Mouse (Mus musculus) olfactory bulb, adult 2 months (tissue): ENCODE results near the gene Slc36a1. TPM values are rescaled to one million over a fixed set of nuclear protein-coding genes. Genes with fewer than 3 reads are reported as not detected.

ENCODE experiments used
- H3K27ac ChIP-seq: fragments of 200-500 bp; 2 replicates; pipeline ENCODE4 v1.5.1; 2012; ENCODE audit warnings: low read depth, low read length; ENCODE audit not compliant: insufficient read depth
- H3K4me1 ChIP-seq: fragments of 200-500 bp; 2 replicates; pipeline ENCODE4 v1.6.1; 2012; ENCODE audit warnings: low read length; ENCODE audit not compliant: control insufficient read depth, insufficient read depth
- H3K4me3 ChIP-seq: fragments of 200-500 bp; 2 replicates; pipeline ENCODE4 v1.5.1; 2012; ENCODE audit warnings: mild to moderate bottlenecking, low read depth, low read length, moderate library complexity; ENCODE audit not compliant: insufficient read depth
- CTCF ChIP-seq: fragments of 200-500 bp; IDR thresholded peaks from 2 replicates; pipeline ENCODE4 v1.5.1; 2012; ENCODE audit warnings: low read depth, mild to moderate bottlenecking, low read length, moderate library complexity; ENCODE audit not compliant: insufficient read depth
- POLR2A ChIP-seq: fragments of 200-500 bp; IDR thresholded peaks from 2 replicates; pipeline ENCODE4 v1.6.1; 2012; ENCODE audit warnings: mild to moderate bottlenecking, low read depth, low read length, moderate library complexity; ENCODE audit not compliant: insufficient read depth
- WGBS: fragments of 180-500 bp; shearing (Covaris S2); methylation state at CpG from one replicate; pipeline ENCODE4 v1.1.7; 2018; 5-methylcytosine and 5-hydroxymethylcytosine counted together
- polyA plus RNA-seq: library from polyadenylated mRNA; stranded (reverse); fragments of >200 nt; gene quantifications from 2 replicates; pipeline ENCODE4 v1.2.4, GENCODE M21; 2012; ENCODE audit warnings: low replicate concordance; ENCODE audit not compliant: missing spikeins, insufficient read depth, insufficient read length

The Slc36a1 gene
- polyA plus RNA-seq, 1 experiment: not detected

- no peak for TF ChIP-seq CTCF
- no peak for TF ChIP-seq POLR2A
- Histone ChIP-seq H3K4me1 (peaks cover 3% of the 10 kb centered on the region), H3K4me3 (no peak overlapping the region), H3K27ac (no peak overlapping the region)
- WGBS: 32% methylated on average over 4 of the region's 4 CpGs
These were observed 33.6 kb upstream of the Slc36a1 start for GRCm38 (mm10) chr11:55170501-55170900.

- no peak overlapping the region for H3K4me3 ChIP-seq
These were observed 25.3 kb upstream of the Slc36a1 start for GRCm38 (mm10) chr11:55178830-55179229.

GRCm38 (mm10) chr11:55179856-55180255 is 24.3 kb upstream of the Slc36a1 start:
- Histone ChIP-seq H3K4me1 (peaks cover 6% of the 10 kb centered on the region; the same call in 1 of the 2 replicates), H3K27ac (no peak overlapping the region), H3K4me3 (no peak overlapping the region)
- no peak for TF ChIP-seq CTCF
- no peak for TF ChIP-seq POLR2A
- WGBS: 86% methylated on average over 3 of the region's 3 CpGs

More at GRCm38 (mm10) chr11:55178830-55179229, 25.3 kb upstream of the Slc36a1 start:
- no peak for TF ChIP-seq POLR2A
- TF ChIP-seq CTCF: no peak
- Histone ChIP-seq H3K4me1 (peaks cover 2% of the 10 kb centered on the region; the same call in 1 of the 2 replicates), H3K27ac (no peak overlapping the region)
- WGBS: 88% methylated on average over 4 of the region's 4 CpGs

- no peak for TF ChIP-seq CTCF
- TF ChIP-seq POLR2A: no peak
- H3K4me3 ChIP-seq: no peak overlapping the region
- 62% methylated on average over 7 of the region's 7 CpGs for WGBS
- peaks cover 14% of the 10 kb centered on the region for H3K4me1 ChIP-seq
- H3K27ac ChIP-seq: no peak overlapping the region
These were observed 21.0 kb upstream of the Slc36a1 start for GRCm38 (mm10) chr11:55183124-55183523.

- no peak overlapping the region for H3K4me3 ChIP-seq
- TF ChIP-seq POLR2A (no peak), CTCF (no peak)
- peaks cover 14% of the 10 kb centered on the region for H3K4me1 ChIP-seq
- H3K27ac ChIP-seq: no peak overlapping the region
- WGBS: 93% methylated on average over 5 of the region's 5 CpGs
These were observed 19.9 kb upstream of the Slc36a1 start for GRCm38 (mm10) chr11:55184246-55184645.

- Histone ChIP-seq H3K4me1 (peaks cover 14% of the 10 kb centered on the region), H3K4me3 (no peak within 1 kb of the TSS), H3K27ac (no peak within 1 kb of the TSS)
- WGBS: 41% methylated on average over 10 of the region's 10 CpGs
- TF ChIP-seq POLR2A: no peak
- TF ChIP-seq CTCF: no peak
These were observed 19.3 kb upstream of the Slc36a1 start, which contains the start of gene Slc36a2 for GRCm38 (mm10) chr11:55184733-55185291. Gene Slc36a2 (minus strand): TSS chr11:55185077.

- TF ChIP-seq CTCF (no peak), POLR2A (no peak)
- 39% methylated on average over 4 of the region's 4 CpGs for WGBS
- no peak overlapping the region for H3K27ac ChIP-seq
- H3K4me1 ChIP-seq: peaks cover 14% of the 10 kb centered on the region
- no peak overlapping the region for H3K4me3 ChIP-seq
These were observed 16.9 kb upstream of the Slc36a1 start for GRCm38 (mm10) chr11:55187292-55187691.

GRCm38 (mm10) chr11:55187777-55188176 is 16.4 kb upstream of the Slc36a1 start:
- Histone ChIP-seq H3K4me1 (peaks cover 14% of the 10 kb centered on the region), H3K27ac (no peak overlapping the region), H3K4me3 (no peak overlapping the region)
- TF ChIP-seq CTCF: no peak
- no peak for TF ChIP-seq POLR2A
- WGBS: 71% methylated on average over 6 of the region's 6 CpGs

GRCm38 (mm10) chr11:55190216-55190615 is 13.9 kb upstream of the Slc36a1 start:
- no peak for TF ChIP-seq POLR2A
- TF ChIP-seq CTCF: no peak
- H3K4me1 ChIP-seq: peaks cover 17% of the 10 kb centered on the region
- H3K4me3 ChIP-seq: no peak overlapping the region
- WGBS: 91% methylated on average over 3 of the region's 3 CpGs
- H3K27ac ChIP-seq: no peak overlapping the region
